Mouse (Mus musculus) forebrain, embryonic 11.5 days (tissue): ENCODE results near the gene Popdc2. TPM values are rescaled to one million over a fixed set of nuclear protein-coding genes. Genes with fewer than 3 reads are reported as not detected.

Experiments
- ATAC-seq: fragments of 200-750 bp; cut with Nextera tagmentation; replicated peaks from 2 replicates; pipeline ENCODE4 v1.8.0; 2017; ENCODE audit warnings: moderate TSS enrichment; ENCODE audit not compliant: low FRiP score
- DNase-seq: peaks from one replicate; pipeline ENCODE4 v3.0.0-alpha.2; 2017; ENCODE audit warnings: low spot score
- H3K27ac ChIP-seq: fragments of 300-500 bp; sonication (generic); 2 replicates; pipeline ENCODE4 v1.5.1; 2014; ENCODE audit warnings: low read depth, low read length
- H3K27me3 ChIP-seq: fragments of 300-500 bp; sonication (generic); 2 replicates; pipeline ENCODE4 v1.6.1; 2014; ENCODE audit warnings: mild to moderate bottlenecking, low read length, mixed read lengths; ENCODE audit not compliant: control insufficient read depth, insufficient read depth
- H3K36me3 ChIP-seq: fragments of 300-500 bp; sonication (generic); 2 replicates; pipeline ENCODE4 v1.6.1; 2014; ENCODE audit warnings: mild to moderate bottlenecking, low read length, moderate library complexity, mixed read lengths; ENCODE audit not compliant: control insufficient read depth, insufficient read depth
- H3K4me1 ChIP-seq: fragments of 300-500 bp; sonication (generic); replicated peaks from 2 replicates; pipeline ENCODE4 v1.6.1; 2014; ENCODE audit warnings: low read length, mixed read lengths; ENCODE audit not compliant: control insufficient read depth, insufficient read depth
- H3K4me2 ChIP-seq: fragments of 300-500 bp; sonication (generic); 2 replicates; pipeline ENCODE4 v1.6.1; 2014; ENCODE audit warnings: low read depth, mild to moderate bottlenecking, low read length, moderate library complexity, mixed read lengths; ENCODE audit not compliant: severe bottlenecking
- H3K4me3 ChIP-seq: fragments of 300-500 bp; sonication (generic); 2 replicates; pipeline ENCODE4 v1.5.1; 2014; ENCODE audit warnings: low read depth, low read length
- H3K9ac ChIP-seq: fragments of 300-500 bp; sonication (generic); 2 replicates; pipeline ENCODE4 v1.6.1; 2014; ENCODE audit warnings: low read length
- H3K9me3 ChIP-seq: fragments of 300-500 bp; sonication (generic); 2 replicates; pipeline ENCODE4 v1.6.1; 2016; ENCODE audit warnings: low read length, mixed read lengths; ENCODE audit not compliant: control insufficient read depth
- WGBS: fragments of 180-500 bp; shearing (Covaris S2); extraction: QIAGEN DNeasy Blood & Tissue Kit; methylation state at CpG from one replicate; pipeline ENCODE4 v1.1.7; 2014; 5-methylcytosine and 5-hydroxymethylcytosine counted together
- polyA plus RNA-seq: library from polyadenylated mRNA; unstranded; fragments of >200 nt; fragmentation: Nextera tagmentation; extraction: Ambion mirVana; gene quantifications from 2 replicates; pipeline ENCODE4 v1.2.1, GENCODE M21; 2014

Gene Popdc2
- polyA plus RNA-seq, 1 experiment from 2014 or later: 1.4 TPM

GRCm38 (mm10) chr16:38370633-38371374, 8.8 kb downstream of the Popdc2 start:
- H3K9ac ChIP-seq: no peak overlapping the region
- H3K27me3 ChIP-seq: no peaks in the 10 kb centered on the region
- H3K4me3 ChIP-seq: no peak overlapping the region
- WGBS: 88% methylated on average over 8 of the region's 8 CpGs
- DNase-seq (no peak), ATAC-seq (no peak)
- no peak overlapping the region for H3K27ac ChIP-seq
- H3K4me2 ChIP-seq: no peak overlapping the region
- no peaks in the 10 kb centered on the region for H3K36me3 ChIP-seq
- no peaks in the 10 kb centered on the region for H3K4me1 ChIP-seq
- H3K9me3 ChIP-seq: no peaks in the 10 kb centered on the region

GRCm38 (mm10) chr16:38371705-38372296, 9.8 kb downstream of the Popdc2 start:
- ATAC-seq (no peak), DNase-seq (no peak)
- Histone ChIP-seq H3K4me1 (0 out of 2 replicates have a peak, but pooled peaks cover 2% of the 10 kb centered on the region), H3K36me3 (no peaks in the 10 kb centered on the region), H3K27me3 (no peaks in the 10 kb centered on the region), H3K4me3 (no peak overlapping the region), H3K27ac (no peak overlapping the region), H3K4me2 (no peak overlapping the region), H3K9me3 (no peaks in the 10 kb centered on the region), H3K9ac (no peak overlapping the region)
- whole genome bisulfite sequencing: 90% methylated on average over 15 of the region's 15 CpGs

DNA sequence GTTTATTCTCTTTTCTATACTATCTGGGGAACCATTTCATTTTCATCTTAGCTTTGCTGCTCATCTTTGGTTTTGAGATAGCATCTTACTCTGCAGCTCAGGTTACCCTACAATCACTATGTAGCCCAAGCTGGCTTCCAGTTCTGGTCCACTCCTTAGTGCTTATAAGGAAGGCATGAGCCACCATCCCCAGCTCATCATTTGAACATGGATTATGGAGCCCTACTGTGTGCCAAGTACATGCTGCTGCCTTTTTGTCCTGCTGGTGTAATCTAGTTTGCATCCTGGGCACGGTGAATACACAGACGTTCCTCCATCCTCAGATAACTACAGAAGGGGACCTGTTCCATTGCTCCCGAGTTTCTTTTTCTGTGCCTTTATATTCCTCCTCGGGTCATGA, 10.9 kb downstream of the Popdc2 start:
- no peak overlapping the region for H3K27ac ChIP-seq
- ATAC-seq (no peak), DNase-seq (no peak)
- H3K4me1 ChIP-seq: 0 out of 2 replicates have a peak, but pooled peaks cover 2% of the 10 kb centered on the region
- no peaks in the 10 kb centered on the region for H3K27me3 ChIP-seq
- H3K9ac ChIP-seq: no peak overlapping the region
- H3K4me3 ChIP-seq: no peak overlapping the region
- no peaks in the 10 kb centered on the region for H3K36me3 ChIP-seq
- no peaks in the 10 kb centered on the region for H3K9me3 ChIP-seq
- no peak overlapping the region for H3K4me2 ChIP-seq
- 87% methylated on average over 4 of the region's 4 CpGs for WGBS

GRCm38 (mm10) chr16:38373439-38373838, 11.4 kb downstream of the Popdc2 start:
- WGBS: 87% methylated on average over 10 of the region's 10 CpGs
- H3K27ac ChIP-seq: no peak overlapping the region
- no peak overlapping the region for H3K4me2 ChIP-seq
- no peaks in the 10 kb centered on the region for H3K27me3 ChIP-seq
- H3K36me3 ChIP-seq: no peaks in the 10 kb centered on the region
- H3K9me3 ChIP-seq: no peaks in the 10 kb centered on the region
- H3K9ac ChIP-seq: no peak overlapping the region
- no peak for ATAC-seq
- H3K4me3 ChIP-seq: no peak overlapping the region
- 0 out of 2 replicates have a peak, but pooled peaks cover 2% of the 10 kb centered on the region for H3K4me1 ChIP-seq
- no peak for DNase-seq

DNA sequence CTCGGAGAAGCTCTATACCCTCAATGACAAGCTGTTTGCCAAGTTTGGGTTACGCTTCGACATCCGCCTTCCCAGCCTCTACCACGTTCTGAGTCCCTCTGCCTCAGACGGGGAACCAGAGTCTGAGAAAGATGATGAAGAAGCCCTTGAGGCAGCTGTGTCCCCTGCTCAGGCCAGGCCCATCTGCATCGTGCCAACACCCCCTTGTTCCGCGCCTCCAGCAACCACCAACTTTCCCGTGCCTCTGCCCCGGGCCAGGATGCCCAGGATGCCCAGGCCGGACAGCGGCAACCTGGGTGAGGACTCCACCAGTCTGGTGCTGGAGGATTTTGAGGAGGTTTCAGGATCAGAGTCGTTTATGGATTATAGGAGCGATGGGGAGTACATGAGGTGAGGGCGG, 11.9 kb downstream of the Popdc2 start:
- Histone ChIP-seq H3K9me3 (no peaks in the 10 kb centered on the region), H3K27ac (no peak overlapping the region), H3K27me3 (no peaks in the 10 kb centered on the region), H3K4me2 (no peak overlapping the region), H3K9ac (no peak overlapping the region), H3K4me1 (0 out of 2 replicates have a peak, but pooled peaks cover 2% of the 10 kb centered on the region), H3K36me3 (no peaks in the 10 kb centered on the region), H3K4me3 (no peak overlapping the region)
- DNase-seq: no peak
- no peak for ATAC-seq
- 87% methylated on average over 16 of the region's 16 CpGs for WGBS

DNA sequence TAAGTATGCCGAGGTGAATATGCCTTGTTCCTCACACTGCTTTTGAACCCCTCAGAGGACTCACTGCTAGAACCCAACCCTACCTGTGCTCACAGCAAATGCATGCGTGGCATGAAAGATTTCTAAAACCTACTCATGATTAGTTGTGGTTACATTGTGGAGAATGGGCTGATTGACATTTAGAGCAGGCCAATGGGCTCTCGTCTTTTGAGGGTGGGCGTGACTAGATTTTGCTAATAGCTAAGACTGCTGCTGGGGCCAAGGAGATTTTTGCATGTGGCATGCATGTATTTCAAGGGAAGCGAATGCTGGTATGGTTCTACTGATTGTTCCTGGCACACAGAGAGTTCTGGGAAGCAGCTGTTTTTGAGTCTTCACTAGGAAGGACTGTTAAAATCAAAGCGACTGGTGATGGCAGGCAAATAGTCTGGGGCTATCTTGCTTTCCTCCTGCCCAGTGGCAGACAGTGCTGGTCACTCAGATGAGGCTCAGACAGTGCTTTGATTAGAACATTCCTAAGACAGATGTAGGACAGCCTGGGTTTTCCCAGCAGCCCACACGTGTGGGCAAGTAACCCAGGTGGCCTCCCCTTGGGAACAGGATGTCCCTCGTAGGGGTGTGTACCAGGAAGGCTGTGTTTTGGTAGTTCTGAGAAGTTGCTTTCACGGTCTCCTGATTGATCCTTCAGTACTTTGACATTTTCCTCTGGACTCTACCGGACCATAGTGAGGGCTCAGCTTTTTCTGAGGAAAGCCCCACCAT, 12.6 kb downstream of the Popdc2 start:
- Histone ChIP-seq H3K4me3 (no peak overlapping the region), H3K9ac (no peak overlapping the region), H3K4me2 (no peak overlapping the region), H3K27ac (no peak overlapping the region), H3K36me3 (no peaks in the 10 kb centered on the region), H3K27me3 (no peaks in the 10 kb centered on the region), H3K4me1 (0 out of 2 replicates have a peak, but pooled peaks cover 2% of the 10 kb centered on the region), H3K9me3 (no peaks in the 10 kb centered on the region)
- WGBS: 85% methylated on average over 10 of the region's 10 CpGs
- no peak for DNase-seq
- ATAC-seq: no peak

- no peak overlapping the region for H3K9ac ChIP-seq
- no peak overlapping the region for H3K4me3 ChIP-seq
- WGBS: 80% methylated on average over 7 of the region's 7 CpGs
- no peaks in the 10 kb centered on the region for H3K36me3 ChIP-seq
- H3K27me3 ChIP-seq: no peaks in the 10 kb centered on the region
- no peak for DNase-seq
- no peaks in the 10 kb centered on the region for H3K9me3 ChIP-seq
- no peak overlapping the region for H3K4me2 ChIP-seq
- no peak overlapping the region for H3K27ac ChIP-seq
- 0 out of 2 replicates have a peak, but pooled peaks cover 2% of the 10 kb centered on the region for H3K4me1 ChIP-seq
- no peak for ATAC-seq
Measured at GRCm38 (mm10) chr16:38375182-38375581, 13.2 kb downstream of the Popdc2 start.

DNA sequence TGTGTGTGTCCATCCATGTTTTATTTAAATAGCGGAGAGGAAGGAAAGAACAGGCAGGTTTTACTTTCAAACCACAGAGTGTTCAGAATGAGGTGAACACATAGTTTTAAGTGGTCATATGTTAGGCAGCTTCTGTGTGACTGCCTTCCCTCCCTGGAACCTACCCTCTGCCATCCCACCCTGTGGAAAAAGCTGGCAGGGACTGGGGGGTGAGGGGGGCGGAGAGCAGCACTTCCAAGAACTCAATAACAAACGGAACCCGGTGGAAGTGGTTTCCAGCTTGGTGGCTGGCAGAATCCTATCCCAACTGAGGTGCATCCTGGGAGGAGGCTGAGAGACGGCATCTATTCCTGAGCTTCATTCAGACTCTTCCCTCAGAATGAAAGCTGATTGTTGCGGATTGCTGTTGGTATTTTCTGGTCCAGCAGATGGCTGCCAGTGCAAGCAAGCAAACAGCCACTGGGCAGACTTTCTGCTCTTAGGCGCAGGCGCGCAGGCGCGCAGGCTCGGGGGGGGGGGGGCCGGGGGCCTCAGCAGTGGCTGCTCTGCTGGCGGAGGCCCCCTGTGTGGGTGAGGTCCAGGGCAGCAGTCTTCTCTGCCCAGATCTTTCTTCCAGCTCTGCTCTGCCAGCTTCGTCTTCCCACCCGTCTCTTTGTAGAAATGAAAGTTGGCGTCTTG, 14.3 kb downstream of the Popdc2 start:
- DNase-seq: peak; percentile 75
- H3K9me3 ChIP-seq: no peaks in the 10 kb centered on the region
- 0 out of 2 replicates have a peak, but pooled peaks cover 2% of the 10 kb centered on the region for H3K4me1 ChIP-seq
- 37% methylated on average over 13 of the region's 17 CpGs for WGBS
- H3K27me3 ChIP-seq: no peaks in the 10 kb centered on the region
- H3K27ac ChIP-seq: no peak overlapping the region
- peak overlapping the region; percentile 45 for H3K4me2 ChIP-seq
- H3K4me3 ChIP-seq: peak overlapping the region; percentile 14; the same call in 1 of the 2 replicates
- H3K36me3 ChIP-seq: no peaks in the 10 kb centered on the region
- ATAC-seq: peak; percentile 88
- peak overlapping the region; percentile 51 for H3K9ac ChIP-seq
